Mouse (Mus musculus) midbrain, embryonic 16.5 days (tissue): ENCODE results near the gene Gm7029. TPM values are rescaled to one million over a fixed set of nuclear protein-coding genes. Genes with fewer than 3 reads are reported as not detected.
"Not testable (repeated sequence)": the region's sequence is repeated elsewhere in the genome, so short reads cannot be mapped to it uniquely, and the experiment has no call there.

Experiments used
- ATAC-seq: fragments of 200-750 bp; cut with Nextera tagmentation; 2 replicates; pipeline ENCODE4 v1.8.0; 2017; ENCODE audit warnings: moderate TSS enrichment
- H3K27ac ChIP-seq: fragments of 300-500 bp; sonication (generic); 2 replicates; pipeline ENCODE4 v1.5.1; 2014; ENCODE audit warnings: mild to moderate bottlenecking, low read length, mixed read lengths
- H3K27me3 ChIP-seq: fragments of 300-500 bp; sonication (generic); 2 replicates; pipeline ENCODE4 v1.6.1; 2014; ENCODE audit warnings: low read depth, low read length, mixed read lengths; ENCODE audit not compliant: control insufficient read depth, insufficient read depth
- H3K36me3 ChIP-seq: fragments of 300-500 bp; sonication (generic); 2 replicates; pipeline ENCODE4 v1.6.1; 2014; ENCODE audit warnings: mild to moderate bottlenecking, low read length, moderate library complexity, mixed read lengths; ENCODE audit not compliant: control insufficient read depth, insufficient read depth
- H3K4me1 ChIP-seq: fragments of 300-500 bp; sonication (generic); 2 replicates; pipeline ENCODE4 v1.6.1; 2014; ENCODE audit warnings: mild to moderate bottlenecking, low read length, mixed read lengths; ENCODE audit not compliant: control insufficient read depth, insufficient read depth
- H3K4me2 ChIP-seq: fragments of 300-500 bp; sonication (generic); 2 replicates; pipeline ENCODE4 v1.6.1; 2014; ENCODE audit warnings: mild to moderate bottlenecking, low read length, mixed read lengths
- H3K4me3 ChIP-seq: fragments of 300-500 bp; sonication (generic); 2 replicates; pipeline ENCODE4 v1.5.1; 2014; ENCODE audit warnings: low read depth, mild to moderate bottlenecking, low read length, moderate library complexity, mixed read lengths
- H3K9ac ChIP-seq: fragments of 300-500 bp; sonication (generic); 2 replicates; pipeline ENCODE4 v1.6.1; 2014; ENCODE audit warnings: low read depth, low read length, mixed read lengths
- H3K9me3 ChIP-seq: fragments of 300-500 bp; sonication (generic); replicated peaks from 2 replicates; pipeline ENCODE4 v1.6.1; 2014; ENCODE audit warnings: mild to moderate bottlenecking, low read length, mixed read lengths; ENCODE audit not compliant: control insufficient read depth, poor library complexity, severe bottlenecking
- WGBS: fragments of 180-500 bp; shearing (Covaris S2); extraction: QIAGEN DNeasy Blood & Tissue Kit; methylation state at CpG from one replicate; pipeline ENCODE4 v1.1.7; 2014; 5-methylcytosine and 5-hydroxymethylcytosine counted together
- polyA plus RNA-seq: library from polyadenylated mRNA; unstranded; fragments of >200 nt; fragmentation: Nextera tagmentation; extraction: Ambion mirVana; gene quantifications from 2 replicates; pipeline ENCODE4 v1.2.1, GENCODE M21; 2015

The Gm7029 gene
- polyA plus RNA-seq, 1 experiment from 2014 or later = not detected

DNA sequence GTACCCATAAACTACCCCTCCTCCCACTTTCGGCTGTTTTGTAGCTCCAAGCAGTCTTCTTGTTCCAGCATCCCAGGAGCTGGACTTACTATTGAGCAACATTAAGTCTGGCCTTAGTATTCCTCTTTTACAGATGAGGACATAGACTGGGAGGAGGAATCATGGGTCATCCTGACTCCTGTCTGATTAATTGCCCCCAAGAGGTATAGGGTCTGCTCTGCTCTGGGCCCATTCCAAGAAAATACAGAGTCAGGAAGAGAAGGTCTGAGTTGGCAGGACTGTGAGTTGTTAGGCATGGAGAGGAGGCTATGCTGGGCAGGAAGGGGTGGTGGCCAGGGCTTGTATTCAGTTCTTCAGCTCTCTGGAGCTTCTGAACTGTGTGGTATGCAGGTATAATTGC, 29.4 kb upstream of the Gm7029 start:
- H3K27ac ChIP-seq = no peak overlapping the region
- 82% methylated on average over 1 of the region's 1 CpGs for WGBS
- H3K4me1 ChIP-seq = peaks cover 17% of the 10 kb centered on the region
- 0 out of 2 replicates have a peak overlapping the region, but pooled peaks have one; percentile 8 for H3K9ac ChIP-seq
- no peak for ATAC-seq
- H3K36me3 ChIP-seq = peaks cover 9% of the 10 kb centered on the region
- peak overlapping the region; percentile 69 for H3K4me2 ChIP-seq
- no peaks in the 10 kb centered on the region for H3K9me3 ChIP-seq
- no peaks in the 10 kb centered on the region for H3K27me3 ChIP-seq
- H3K4me3 ChIP-seq = peak overlapping the region; percentile 62; the same call in 1 of the 2 replicates

DNA sequence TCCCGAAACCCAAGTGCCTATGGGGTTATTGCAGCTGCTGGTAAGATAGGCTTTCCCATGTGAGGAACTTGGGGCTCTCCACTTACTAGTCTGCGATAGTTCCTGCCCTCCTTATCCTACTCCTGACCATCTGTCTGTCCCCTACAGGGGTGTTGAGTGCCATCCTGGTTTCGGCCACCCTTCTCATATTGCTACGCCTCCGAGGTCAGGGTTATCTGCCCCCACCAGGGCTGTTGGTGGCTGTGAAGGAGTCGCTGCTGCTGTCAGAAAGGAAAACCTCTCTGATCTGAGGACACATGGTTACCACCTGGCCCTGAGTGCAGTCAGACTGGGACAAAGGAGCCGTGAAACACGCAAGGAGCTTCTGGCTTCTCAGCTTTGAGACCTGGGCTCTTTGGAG, 25.5 kb upstream of the Gm7029 start:
- Histone ChIP-seq H3K9ac (no peak overlapping the region), H3K9me3 (no peaks in the 10 kb centered on the region), H3K4me3 (no peak overlapping the region), H3K27ac (no peak overlapping the region), H3K4me2 (no peak overlapping the region), H3K4me1 (peaks cover 17% of the 10 kb centered on the region), H3K27me3 (no peaks in the 10 kb centered on the region), H3K36me3 (peaks cover 15% of the 10 kb centered on the region)
- no peak for ATAC-seq
- WGBS = 93% methylated on average over 8 of the region's 8 CpGs

DNA sequence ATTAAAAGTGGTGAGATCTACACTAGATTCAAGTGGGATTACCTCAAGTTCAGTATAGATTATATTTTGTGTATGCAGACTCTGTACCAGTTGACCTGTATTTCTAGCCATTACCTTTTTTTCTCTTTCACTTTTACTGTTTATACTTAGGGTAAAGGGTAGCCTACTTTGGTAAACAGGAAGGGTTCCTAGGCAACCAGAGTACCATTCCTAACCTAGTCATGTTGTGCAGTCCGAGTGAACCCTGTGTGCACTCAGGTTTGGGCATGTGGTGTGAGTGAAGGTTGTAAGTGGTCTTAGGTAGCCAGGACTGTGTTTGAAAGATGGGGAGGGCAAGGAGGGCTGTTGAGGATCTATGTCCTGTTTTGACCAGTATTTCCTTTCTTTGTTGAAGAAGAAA, 22.3 kb upstream of the Gm7029 start:
- H3K27me3 ChIP-seq = no peaks in the 10 kb centered on the region
- WGBS = 82% methylated on average over 1 of the region's 1 CpGs
- H3K27ac ChIP-seq = no peak overlapping the region
- no peaks in the 10 kb centered on the region for H3K4me1 ChIP-seq
- no peak overlapping the region for H3K4me3 ChIP-seq
- peaks cover 15% of the 10 kb centered on the region for H3K36me3 ChIP-seq
- H3K4me2 ChIP-seq = no peak overlapping the region
- no peaks in the 10 kb centered on the region for H3K9me3 ChIP-seq
- ATAC-seq = no peak
- no peak overlapping the region for H3K9ac ChIP-seq

DNA sequence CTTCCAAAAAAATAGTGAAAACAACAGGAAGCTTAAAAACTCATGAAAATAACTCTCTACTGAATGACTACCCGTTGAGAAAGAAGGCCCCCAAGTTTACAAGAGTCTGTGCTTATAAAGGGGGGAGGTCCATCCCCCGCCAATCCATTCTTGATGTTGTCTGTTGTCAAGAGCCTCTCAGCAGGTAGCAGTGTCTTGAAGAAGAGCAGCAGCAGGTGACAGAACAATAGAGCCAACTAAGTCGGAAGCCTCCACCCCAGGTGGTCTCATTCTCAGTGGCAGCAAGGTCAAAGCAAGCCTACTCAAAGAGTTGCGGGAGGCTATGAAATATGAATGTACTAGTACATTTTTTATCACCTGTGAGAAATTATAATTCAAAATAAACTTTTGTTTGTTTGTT, 15.8 kb upstream of the Gm7029 start:
- Histone ChIP-seq H3K4me2 (no peak overlapping the region), H3K4me1 (no peaks in the 10 kb centered on the region), H3K27me3 (no peaks in the 10 kb centered on the region), H3K4me3 (no peak overlapping the region), H3K36me3 (no peaks in the 10 kb centered on the region), H3K27ac (no peak overlapping the region), H3K9ac (no peak overlapping the region), H3K9me3 (no peaks in the 10 kb centered on the region)
- 65% methylated on average over 4 of the region's 4 CpGs for WGBS
- ATAC-seq = no peak

DNA sequence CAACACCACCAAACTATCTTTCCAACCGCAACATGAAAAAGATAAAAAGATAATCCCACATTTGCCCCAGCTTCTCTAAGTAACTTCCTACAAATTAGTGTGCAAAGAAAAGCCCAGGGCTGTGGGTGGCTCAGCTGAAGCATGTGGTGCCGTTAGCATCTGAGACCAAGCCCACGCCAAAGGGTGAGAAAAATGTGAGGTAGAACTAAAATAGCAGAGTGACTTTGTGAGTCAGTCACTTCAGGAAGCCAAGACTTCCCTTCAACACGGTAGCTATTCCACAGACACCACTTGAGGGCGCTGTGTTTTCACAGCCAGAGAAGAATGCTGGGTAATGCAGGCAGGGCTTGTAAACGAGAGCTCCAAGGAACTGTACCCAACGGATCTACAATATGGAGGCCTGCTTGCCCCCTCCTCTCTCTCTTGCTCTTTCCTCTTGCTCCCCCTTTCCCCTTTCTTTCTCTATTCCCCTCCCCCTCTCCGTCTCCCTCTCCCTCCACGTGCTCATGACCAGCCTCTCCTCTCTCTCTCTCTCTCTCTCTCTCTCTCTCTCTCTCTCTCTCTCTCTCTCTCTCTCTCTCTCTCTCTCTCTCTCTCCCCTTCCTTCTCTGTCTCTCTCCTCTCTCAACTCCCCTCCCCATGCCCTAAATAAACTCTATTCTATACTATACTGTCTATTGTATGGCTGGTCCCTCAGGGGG, 8.2 kb upstream of the Gm7029 start:
- Histone ChIP-seq H3K36me3 (no peaks in the 10 kb centered on the region), H3K4me1 (no peaks in the 10 kb centered on the region), H3K27ac (no peak overlapping the region), H3K4me2 (no peak overlapping the region), H3K27me3 (no peaks in the 10 kb centered on the region), H3K9me3 (no peaks in the 10 kb centered on the region), H3K9ac (no peak overlapping the region), H3K4me3 (no peak overlapping the region)
- WGBS = 41% methylated on average over 7 of the region's 9 CpGs
- no peak for ATAC-seq

DNA sequence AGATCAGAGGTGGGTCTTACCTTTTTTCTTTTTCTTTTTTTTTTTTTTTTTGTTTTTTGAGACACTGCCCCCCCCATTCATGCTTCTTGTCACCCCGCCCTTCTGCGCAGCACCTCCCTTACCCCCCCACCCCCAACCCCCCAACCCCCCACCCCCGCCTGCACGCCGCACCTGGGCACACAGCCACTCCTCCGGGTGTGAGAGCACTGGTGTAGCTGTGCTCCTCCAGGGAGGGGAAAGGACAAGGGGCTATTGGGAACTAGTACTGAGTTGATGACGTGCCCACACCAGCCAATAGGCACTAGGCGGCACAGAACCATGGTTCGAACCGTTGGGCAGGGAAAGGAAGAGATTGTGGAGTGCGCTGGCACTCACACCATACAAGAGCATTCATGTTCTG, 774 bp downstream of the Gm7029 start:
- 89% methylated on average over 11 of the region's 11 CpGs for WGBS
- ATAC-seq = no peak
- Histone ChIP-seq H3K27me3 (no peaks in the 10 kb centered on the region), H3K27ac (no peak overlapping the region), H3K4me2 (no peak overlapping the region), H3K36me3 (no peaks in the 10 kb centered on the region), H3K9ac (no peak overlapping the region), H3K4me1 (no peaks in the 10 kb centered on the region), H3K4me3 (no peak overlapping the region), H3K9me3 (no peaks in the 10 kb centered on the region)

DNA sequence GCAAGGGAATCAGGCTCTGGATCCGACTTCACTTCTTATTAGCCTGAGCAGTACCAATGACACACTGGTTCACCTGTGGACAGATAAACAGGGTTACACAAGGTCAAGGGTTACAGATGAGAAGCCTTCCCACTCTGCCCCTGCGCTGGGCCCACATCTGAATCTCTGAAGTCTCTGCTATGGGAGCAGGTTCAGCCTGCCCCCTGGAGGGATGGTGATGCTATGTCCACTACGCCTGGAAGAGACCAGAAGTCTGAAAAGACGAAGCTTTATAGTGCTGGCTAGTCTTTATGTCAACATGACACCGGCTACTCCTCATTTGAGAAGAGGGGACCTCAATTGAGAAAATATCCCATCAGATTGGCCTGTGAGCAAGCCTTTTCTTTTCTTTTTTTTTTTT, 2.2 kb downstream of the Gm7029 start:
- H3K36me3 ChIP-seq, H3K9ac ChIP-seq, ATAC-seq, H3K4me3 ChIP-seq, H3K9me3 ChIP-seq, H3K27me3 ChIP-seq, H3K4me2 ChIP-seq, H3K27ac ChIP-seq, H3K4me1 ChIP-seq: not testable (repeated sequence)
- 85% methylated on average over 5 of the region's 5 CpGs for WGBS

DNA sequence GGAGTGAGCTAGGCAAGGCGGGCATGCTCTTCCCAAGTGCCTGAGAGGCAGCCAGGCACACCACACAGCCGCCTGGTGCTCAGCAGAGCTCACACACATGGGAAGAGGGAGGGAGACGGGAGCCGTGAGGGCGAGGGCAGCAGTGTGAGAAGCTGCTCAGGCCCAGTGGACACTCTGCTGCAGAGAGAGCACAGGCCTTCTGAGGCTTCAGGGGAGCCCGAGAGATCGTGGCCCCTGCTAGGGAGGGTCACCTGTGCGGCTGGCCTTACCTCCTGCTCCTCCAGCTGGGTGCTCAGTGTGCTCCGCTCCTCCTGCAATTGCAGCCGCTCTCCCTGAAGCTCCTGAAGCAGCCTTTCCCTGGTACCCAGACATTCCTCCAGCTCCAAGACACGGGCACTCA, 10.7 kb downstream of the Gm7029 start:
- not testable (repeated sequence) for H3K27ac ChIP-seq, H3K4me2 ChIP-seq, H3K9me3 ChIP-seq, H3K4me3 ChIP-seq, ATAC-seq, H3K36me3 ChIP-seq, H3K4me1 ChIP-seq, H3K27me3 ChIP-seq, H3K9ac ChIP-seq
- WGBS = 96% methylated on average over 10 of the region's 11 CpGs

DNA sequence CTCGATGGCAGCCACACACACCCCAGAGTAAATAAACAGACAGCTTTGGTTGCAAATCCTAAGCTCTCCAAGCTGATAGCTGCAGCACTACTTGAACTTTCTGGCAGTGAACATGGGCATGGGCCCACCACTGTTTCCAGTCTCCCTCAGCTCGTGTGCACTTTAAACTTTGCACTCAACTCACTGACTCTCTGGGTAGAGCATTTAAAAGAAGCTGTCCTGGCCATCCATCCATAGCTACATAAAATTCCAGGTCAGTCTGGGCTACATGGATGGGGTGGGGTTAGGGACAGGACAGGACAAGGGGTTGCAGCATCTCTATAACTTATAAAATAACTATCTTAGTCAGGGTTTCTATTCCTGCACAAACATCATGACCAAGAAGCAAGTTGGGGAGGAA, 14.2 kb downstream of the Gm7029 start:
- H3K9me3 ChIP-seq, H3K9ac ChIP-seq, H3K4me3 ChIP-seq, H3K4me2 ChIP-seq, H3K27me3 ChIP-seq, H3K4me1 ChIP-seq, ATAC-seq, H3K36me3 ChIP-seq, H3K27ac ChIP-seq: not testable (repeated sequence)
- WGBS = 77% methylated on average over 2 of the region's 2 CpGs
